ENCODE assay signal across 8 mouse cellular contexts in the genomic region with DNA sequence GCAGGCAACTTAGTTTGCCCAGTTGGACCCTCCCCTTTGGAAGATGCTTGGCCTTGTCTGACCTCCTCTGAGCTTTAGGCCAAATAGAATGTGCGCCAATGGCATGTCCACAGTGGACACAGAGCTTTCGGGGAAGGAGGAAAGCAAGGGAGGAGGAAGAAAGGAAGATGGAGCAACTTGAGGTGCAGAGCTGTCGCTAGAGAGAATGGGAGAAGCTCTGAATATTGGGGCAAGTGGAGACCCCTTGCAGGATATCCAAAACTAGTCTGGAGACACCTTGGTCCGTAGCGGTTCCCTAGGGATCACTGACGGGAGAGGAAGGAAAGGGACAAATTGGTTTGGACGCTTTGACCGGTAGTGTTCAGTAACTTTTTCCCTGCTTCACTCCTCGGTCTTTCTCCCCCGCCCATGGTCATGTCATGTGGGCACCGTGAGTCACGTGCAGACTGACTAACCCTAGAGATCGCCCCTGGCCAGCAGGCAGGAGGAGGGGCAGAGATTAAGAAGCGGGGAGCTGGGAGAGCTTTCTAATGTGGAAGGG. TPM values are rescaled to one million over a fixed set of nuclear protein-coding genes. Genes with fewer than 3 reads are reported as not detected.
DNase-seq lines count a peak whose midpoint lies in the region; ATAC-seq and TF ChIP-seq lines count a peak whose summit lies in the region.

No protein-coding gene starts in this region.

- H3K9me3 ChIP-seq in embryonic facial prominence, embryonic 12.5 days = no peaks in the 10 kb centered on the region
- H3K9me3 ChIP-seq in limb, embryonic 11.5 days (ENCODE audit: control insufficient read depth, low read length) = no peaks in the 10 kb centered on the region
- no peaks in the 10 kb centered on the region for H3K9me3 ChIP-seq in midbrain, embryonic 15.5 days
- H3K9me3 ChIP-seq in stomach, postnatal 0 days (ENCODE audit: control insufficient read depth, low read length) = no peaks in the 10 kb centered on the region

- TF ChIP-seq EP300 in stomach, postnatal 0 days (optimal IDR thresholded peaks at IDR 0.05) = no peak

- WGBS in embryonic facial prominence, embryonic 12.5 days = under 1% methylated on average over 14 of the region's 14 CpGs
- WGBS in kidney, adult 2 months = 1% methylated on average over 14 of the region's 14 CpGs
- WGBS in limb, embryonic 11.5 days = 1% methylated on average over 14 of the region's 14 CpGs
- WGBS in midbrain, embryonic 15.5 days = under 1% methylated on average over 14 of the region's 14 CpGs
- WGBS in stomach, postnatal 0 days = under 1% methylated on average over 14 of the region's 14 CpGs

- peak overlapping the region; percentile 98 for H3K4me2 ChIP-seq in embryonic facial prominence, embryonic 12.5 days (replicated peaks)
- H3K4me2 ChIP-seq in limb, embryonic 11.5 days (ENCODE audit: low read depth, severe bottlenecking) = peak overlapping the region; percentile 87
- H3K4me2 ChIP-seq in midbrain, embryonic 15.5 days = peak overlapping the region; percentile 99
- H3K4me2 ChIP-seq in stomach, postnatal 0 days (replicated peaks; ENCODE audit: low read depth) = peak overlapping the region; percentile 82

- no peak for ATAC-seq in embryonic facial prominence, embryonic 12.5 days (ENCODE audit: insufficient number of reproducible peaks, insufficient read depth, low FRiP score, low TSS enrichment)
- ATAC-seq in limb, embryonic 11.5 days (ENCODE audit: insufficient number of reproducible peaks, low FRiP score, low TSS enrichment, low read depth) = no peak
- ATAC-seq in midbrain, embryonic 15.5 days (replicated peaks) = no peak
- ATAC-seq in stomach, postnatal 0 days (ENCODE audit: low FRiP score, low TSS enrichment) = peak; percentile 62; the same call in 1 of the 2 replicates

- H3K36me3 ChIP-seq in embryonic facial prominence, embryonic 12.5 days = no peaks in the 10 kb centered on the region
- no peaks in the 10 kb centered on the region for H3K36me3 ChIP-seq in kidney, adult 2 months (ENCODE audit: control insufficient read depth, insufficient read depth, low read length)
- no peaks in the 10 kb centered on the region for H3K36me3 ChIP-seq in limb, embryonic 11.5 days (ENCODE audit: control insufficient read depth, insufficient read depth, low read length)
- no peaks in the 10 kb centered on the region for H3K36me3 ChIP-seq in midbrain, embryonic 15.5 days (replicated peaks)
- no peaks in the 10 kb centered on the region for H3K36me3 ChIP-seq in stomach, postnatal 0 days (ENCODE audit: control insufficient read depth, insufficient read depth, low read length)

- peaks cover 10% of the 10 kb centered on the region for H3K4me1 ChIP-seq in embryonic facial prominence, embryonic 12.5 days
- H3K4me1 ChIP-seq in kidney, adult 2 months (ENCODE audit: control insufficient read depth, insufficient read depth, low read length) = no peaks in the 10 kb centered on the region; the same call in 1 of the 2 replicates
- peaks cover 4% of the 10 kb centered on the region; the same call in 1 of the 2 replicates for H3K4me1 ChIP-seq in limb, embryonic 11.5 days (ENCODE audit: control insufficient read depth, insufficient read depth, low read length)
- peaks cover 22% of the 10 kb centered on the region for H3K4me1 ChIP-seq in midbrain, embryonic 15.5 days
- peaks cover 2% of the 10 kb centered on the region; the same call in 1 of the 2 replicates for H3K4me1 ChIP-seq in stomach, postnatal 0 days (replicated peaks; ENCODE audit: control insufficient read depth, insufficient read depth)

- no peak overlapping the region for H3K27ac ChIP-seq in embryonic facial prominence, embryonic 12.5 days
- H3K27ac ChIP-seq in kidney, adult 2 months (ENCODE audit: insufficient read depth, low read depth, low read length) = peak overlapping the region; percentile 90
- no peak overlapping the region for H3K27ac ChIP-seq in limb, embryonic 11.5 days (replicated peaks; ENCODE audit: low read depth, low read length)
- H3K27ac ChIP-seq in midbrain, embryonic 15.5 days = peak overlapping the region; percentile 86
- no peak overlapping the region for H3K27ac ChIP-seq in stomach, postnatal 0 days (replicated peaks)

- H3K4me3 ChIP-seq in embryonic facial prominence, embryonic 12.5 days = peak overlapping the region; percentile 70
- H3K4me3 ChIP-seq in kidney, adult 2 months (ENCODE audit: insufficient read depth, low read depth, low read length) = peak overlapping the region; percentile 74
- H3K4me3 ChIP-seq in limb, embryonic 11.5 days (ENCODE audit: low read depth, low read length) = peak overlapping the region; percentile 63
- peak overlapping the region; percentile 82 for H3K4me3 ChIP-seq in midbrain, embryonic 15.5 days
- H3K4me3 ChIP-seq in stomach, postnatal 0 days (ENCODE audit: low read depth, low read length) = peak overlapping the region; percentile 62

- peak overlapping the region; percentile 66 for H3K9ac ChIP-seq in embryonic facial prominence, embryonic 12.5 days
- H3K9ac ChIP-seq in limb, embryonic 11.5 days (ENCODE audit: low read length) = peak overlapping the region; percentile 4; the same call in 1 of the 2 replicates
- peak overlapping the region; percentile 65 for H3K9ac ChIP-seq in midbrain, embryonic 15.5 days
- H3K9ac ChIP-seq in stomach, postnatal 0 days (ENCODE audit: low read length) = peak overlapping the region; percentile 65; the same call in 1 of the 2 replicates

- no peaks in the 10 kb centered on the region for H3K27me3 ChIP-seq in embryonic facial prominence, embryonic 12.5 days
- no peaks in the 10 kb centered on the region for H3K27me3 ChIP-seq in kidney, adult 2 months (replicated peaks; ENCODE audit: control insufficient read depth, insufficient read depth, low read length)
- H3K27me3 ChIP-seq in limb, embryonic 11.5 days (ENCODE audit: control insufficient read depth, insufficient read depth, low read length) = no peaks in the 10 kb centered on the region
- H3K27me3 ChIP-seq in midbrain, embryonic 15.5 days (replicated peaks) = no peaks in the 10 kb centered on the region
- no peaks in the 10 kb centered on the region for H3K27me3 ChIP-seq in stomach, postnatal 0 days (ENCODE audit: control insufficient read depth, insufficient read depth, low read length)

- no peak for TF ChIP-seq POLR2A in kidney, adult 2 months (IDR thresholded peaks at IDR 0.05; ENCODE audit: low read depth, low read length)

- no peak for TF ChIP-seq CTCF in kidney, adult 2 months (conservative IDR thresholded peaks at IDR 0.05; ENCODE audit: insufficient read depth, insufficient read length, low read depth, low read length)
- no peak for TF ChIP-seq CTCF in stomach, postnatal 0 days (IDR thresholded peaks at IDR 0.05; ENCODE audit: low read depth)

- peak; percentile 74 for DNase-seq in adrenal gland, adult 8-10 months
- DNase-seq in heart, adult 8-10 months (ENCODE audit: low spot score) = peak; percentile 64
- DNase-seq in kidney, adult 2 months = peak; percentile 78
- DNase-seq in limb, embryonic 11.5 days (ENCODE audit: low spot score) = peak; percentile 64
- DNase-seq in stomach, postnatal 0 days (ENCODE audit: low spot score) = peak; percentile 33
- no peak for DNase-seq in MN1 (ENCODE audit: low spot score)

RNA-seq across cellular contexts. Expression of a gene that starts 1.0 kb away (rescaled TPM):
- total RNA-seq in adrenal gland, adult 8-10 months (2022) = 10 to 100 TPM in 3 of 4 experiments, 1 to 10 TPM in 1; 8.3 to 31.8 (median 16.5) TPM
- polyA plus RNA-seq in embryonic facial prominence, embryonic 12.5 days (2016; fragmentation: Nextera tagmentation; extraction: Ambion mirVana) = 10.0 and 10.4 TPM in 2 replicates
- 10 to 100 TPM in 1 of 4 experiments, 1 to 10 TPM in 3; 9.1 to 11.6 (median 9.6) TPM for total RNA-seq in heart, adult 8-10 months (2022)
- polyA plus RNA-seq in kidney, adult 2 months (2012; rRNA removed) = 5.3 and 6.1 TPM in 2 replicates
- polyA plus RNA-seq in limb, embryonic 11.5 days (2014; fragmentation: Nextera tagmentation; extraction: Ambion mirVana) = 2.8 and 3.2 TPM in 2 replicates
- polyA plus RNA-seq in midbrain, embryonic 15.5 days (2015; fragmentation: Nextera tagmentation; extraction: Ambion mirVana) = 31.9 and 35.9 TPM in 2 replicates
- polyA plus RNA-seq in stomach, postnatal 0 days (2015; fragmentation: Nextera tagmentation; extraction: Ambion mirVana) = 1.8 and 1.9 TPM in 2 replicates

Comparison
In these comparisons a context has a peak if more than half of its experiments do, and no peak if none do; other contexts are left out.
1. H3K27ac ChIP-seq: peak in kidney, adult 2 months (single experiment) and midbrain, embryonic 15.5 days (single experiment); none in embryonic facial prominence, embryonic 12.5 days (single experiment), limb, embryonic 11.5 days (single experiment) and stomach, postnatal 0 days (single experiment).
2. H3K9ac ChIP-seq: peak in every context shown above with its lines; median percentile 66 in embryonic facial prominence, embryonic 12.5 days; 65 in midbrain, embryonic 15.5 days; 65 in stomach, postnatal 0 days; 4 in limb, embryonic 11.5 days.
3. Peak in every context shown above with its lines, with median percentiles within 50 percentile points of each other: H3K4me2 ChIP-seq and H3K4me3 ChIP-seq.